Mouse (Mus musculus): ENCODE measurements around the gene Cacna1i. TPM values are rescaled to one million over a fixed set of nuclear protein-coding genes. Genes with fewer than 3 reads are reported as not detected.
A peak's percentile ranks its signal among the peaks of the same experiment; 100 is the strongest.

The Cacna1i gene
- polyA plus RNA-seq, 1 experiment from 2014 or later, result 0.06 TPM

- H3K27ac ChIP-seq, result no peak overlapping the region
- no peak overlapping the region for H3K4me3 ChIP-seq
- peaks cover 10% of the 10 kb centered on the region; the same call in 1 of the 2 replicates for H3K4me1 ChIP-seq
- WGBS, result 57% methylated on average over 2 of the region's 2 CpGs
- no peak for ATAC-seq (ENCODE audit: insufficient number of reproducible peaks, low FRiP score, low TSS enrichment, low read depth)
- no peaks in the 10 kb centered on the region for H3K9me3 ChIP-seq
- no peaks in the 10 kb centered on the region for H3K36me3 ChIP-seq
- no peak overlapping the region for H3K4me2 ChIP-seq
- no peak overlapping the region for H3K9ac ChIP-seq
- no peaks in the 10 kb centered on the region for H3K27me3 ChIP-seq
Observed at GRCm38 (mm10) chr15:80418146-80418545, 131.1 kb downstream of the Cacna1i start.

DNA sequence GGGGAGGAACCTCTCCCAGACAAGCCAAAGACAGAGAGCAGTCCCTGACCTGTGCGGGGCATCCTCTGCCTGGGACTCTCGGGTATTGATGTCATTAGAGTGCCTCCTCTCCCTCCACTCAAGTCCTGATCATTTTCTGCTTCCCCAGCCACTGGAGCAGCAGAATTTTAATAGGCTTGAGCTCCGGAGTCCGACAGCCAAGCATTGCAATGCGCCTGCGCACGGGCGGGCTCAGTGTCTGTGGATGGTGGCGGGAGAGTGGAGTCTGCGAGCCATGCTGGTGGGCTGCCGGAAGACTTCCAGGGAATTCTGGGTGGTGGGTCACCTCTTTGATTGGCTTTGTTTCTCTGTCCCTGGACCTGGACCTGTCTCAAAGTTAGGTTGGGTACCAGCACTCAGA is 143.3 kb downstream of the Cacna1i start:
- H3K9ac ChIP-seq, result no peak overlapping the region
- no peaks in the 10 kb centered on the region for H3K4me1 ChIP-seq
- no peak overlapping the region for H3K4me3 ChIP-seq
- H3K27ac ChIP-seq, result no peak overlapping the region
- no peaks in the 10 kb centered on the region for H3K27me3 ChIP-seq
- no peaks in the 10 kb centered on the region for H3K36me3 ChIP-seq
- no peaks in the 10 kb centered on the region for H3K9me3 ChIP-seq
- 70% methylated on average over 11 of the region's 11 CpGs for WGBS
- H3K4me2 ChIP-seq, result no peak overlapping the region
- no peak for ATAC-seq (ENCODE audit: insufficient number of reproducible peaks, low FRiP score, low TSS enrichment, low read depth)

- 74% methylated on average over 5 of the region's 5 CpGs for WGBS
- H3K27ac ChIP-seq, result no peak overlapping the region
- no peak overlapping the region for H3K4me2 ChIP-seq
- no peak overlapping the region for H3K4me3 ChIP-seq
- H3K36me3 ChIP-seq, result no peaks in the 10 kb centered on the region
- H3K4me1 ChIP-seq, result peaks cover 11% of the 10 kb centered on the region; the same call in 1 of the 2 replicates
- no peaks in the 10 kb centered on the region for H3K27me3 ChIP-seq
- no peak overlapping the region for H3K9ac ChIP-seq
- no peak for ATAC-seq (ENCODE audit: insufficient number of reproducible peaks, low FRiP score, low TSS enrichment, low read depth)
- no peaks in the 10 kb centered on the region for H3K9me3 ChIP-seq
Observed at GRCm38 (mm10) chr15:80436961-80437360, 149.9 kb downstream of the Cacna1i start.

GRCm38 (mm10) chr15:80437996-80438395 is 151.0 kb downstream of the Cacna1i start:
- no peak overlapping the region for H3K4me3 ChIP-seq
- no peaks in the 10 kb centered on the region for H3K27me3 ChIP-seq
- no peak overlapping the region for H3K9ac ChIP-seq
- peak overlapping the region; percentile 34 for H3K27ac ChIP-seq
- H3K4me1 ChIP-seq, result peaks cover 11% of the 10 kb centered on the region; the same call in 1 of the 2 replicates
- WGBS, result 69% methylated on average over 9 of the region's 9 CpGs
- H3K9me3 ChIP-seq, result no peaks in the 10 kb centered on the region
- no peak for ATAC-seq (ENCODE audit: insufficient number of reproducible peaks, low FRiP score, low TSS enrichment, low read depth)
- no peak overlapping the region for H3K4me2 ChIP-seq
- no peaks in the 10 kb centered on the region for H3K36me3 ChIP-seq

GRCm38 (mm10) chr15:80438423-80438822 is 151.4 kb downstream of the Cacna1i start:
- no peak overlapping the region for H3K4me3 ChIP-seq
- no peaks in the 10 kb centered on the region for H3K27me3 ChIP-seq
- no peak overlapping the region for H3K4me2 ChIP-seq
- no peaks in the 10 kb centered on the region for H3K36me3 ChIP-seq
- H3K9ac ChIP-seq, result no peak overlapping the region
- peak; percentile 27; the same call in 1 of the 2 replicates for ATAC-seq (ENCODE audit: insufficient number of reproducible peaks, low FRiP score, low TSS enrichment, low read depth)
- 52% methylated on average over 9 of the region's 9 CpGs for WGBS
- no peaks in the 10 kb centered on the region for H3K9me3 ChIP-seq
- peak overlapping the region; percentile 34 for H3K27ac ChIP-seq
- peaks cover 11% of the 10 kb centered on the region; the same call in 1 of the 2 replicates for H3K4me1 ChIP-seq

DNA sequence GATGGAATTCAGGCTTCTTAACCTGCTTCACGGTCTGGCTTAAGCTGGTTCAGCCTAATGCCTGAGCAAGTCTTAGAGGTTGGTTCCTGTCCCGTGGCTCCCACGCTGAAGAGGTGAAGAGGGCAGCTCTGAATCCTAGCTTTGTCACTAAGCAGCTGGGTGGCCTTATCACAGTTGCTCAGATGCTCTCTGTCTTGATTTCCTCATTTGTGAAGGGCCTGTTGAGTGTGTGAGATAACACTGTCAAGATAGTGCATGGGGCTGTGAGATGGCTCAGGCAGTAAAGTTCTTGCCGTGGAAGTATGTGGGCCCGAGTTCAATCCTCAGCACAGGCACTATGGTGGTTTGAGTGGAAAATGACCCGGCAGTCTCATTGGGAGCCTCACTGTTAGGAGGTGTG is 153.2 kb downstream of the Cacna1i start:
- H3K9ac ChIP-seq, result no peak overlapping the region
- H3K27ac ChIP-seq, result no peak overlapping the region
- WGBS, result 82% methylated on average over 6 of the region's 6 CpGs
- H3K36me3 ChIP-seq, result no peaks in the 10 kb centered on the region
- ATAC-seq (ENCODE audit: insufficient number of reproducible peaks, low FRiP score, low TSS enrichment, low read depth), result no peak
- H3K27me3 ChIP-seq, result no peaks in the 10 kb centered on the region
- no peaks in the 10 kb centered on the region for H3K9me3 ChIP-seq
- peaks cover 11% of the 10 kb centered on the region; the same call in 1 of the 2 replicates for H3K4me1 ChIP-seq
- H3K4me2 ChIP-seq, result no peak overlapping the region
- no peak overlapping the region for H3K4me3 ChIP-seq

DNA sequence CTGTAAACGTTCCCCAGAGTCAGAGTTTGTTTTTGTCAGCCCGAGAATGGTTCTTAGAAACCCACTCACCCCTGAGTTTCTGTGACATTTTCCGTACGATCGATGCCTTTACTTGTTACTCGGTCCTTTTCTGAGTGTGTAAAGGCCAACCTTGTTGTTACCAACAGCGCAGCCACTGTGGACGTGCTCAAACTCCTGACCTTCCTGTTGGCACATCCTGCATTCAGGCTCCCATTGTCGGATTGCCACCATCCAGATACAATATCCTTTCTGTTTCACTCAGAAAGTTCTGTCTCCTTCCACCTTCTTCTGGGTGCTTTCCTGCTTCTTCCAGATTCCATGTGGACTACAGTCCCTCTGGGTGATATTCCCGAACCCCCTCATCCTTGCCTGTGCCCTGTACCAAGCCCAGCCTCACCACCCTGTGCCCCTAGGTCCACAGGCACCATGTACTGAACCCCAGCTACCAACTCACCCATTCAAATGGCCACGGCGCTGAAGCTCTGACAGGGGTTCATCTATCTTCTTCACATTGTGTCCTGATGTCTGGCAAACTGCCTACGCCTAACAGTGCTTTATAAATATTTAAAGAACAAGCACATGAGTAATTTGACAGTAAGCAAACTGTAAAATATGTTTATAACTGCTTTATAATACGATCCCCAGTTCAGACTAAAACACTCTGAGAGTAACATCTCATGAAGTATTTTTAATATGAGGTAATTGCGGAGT is 159.1 kb downstream of the Cacna1i start:
- Histone ChIP-seq H3K9me3 (no peaks in the 10 kb centered on the region), H3K9ac (no peak overlapping the region), H3K4me1 (no peaks in the 10 kb centered on the region), H3K4me3 (no peak overlapping the region), H3K4me2 (no peak overlapping the region), H3K27ac (no peak overlapping the region), H3K27me3 (no peaks in the 10 kb centered on the region), H3K36me3 (no peaks in the 10 kb centered on the region)
- WGBS, result 81% methylated on average over 15 of the region's 15 CpGs
- ATAC-seq (ENCODE audit: insufficient number of reproducible peaks, low FRiP score, low TSS enrichment, low read depth), result no peak

Other genes with a start within 250 kb of the Cacna1i start
- 10.4 and 12.0 TPM in 2 replicates for gene Syngr1, start 195.9 kb upstream of the Cacna1i start, polyA plus RNA-seq (2015; fragmentation: Nextera tagmentation; extraction: Ambion mirVana)
- gene Rpl3, start 195.4 kb upstream of the Cacna1i start, polyA plus RNA-seq (2015; fragmentation: Nextera tagmentation; extraction: Ambion mirVana), result 1,003 and 1,080 TPM in 2 replicates
- 33.8 and 34.7 TPM in 2 replicates for gene Tab1, start 154.1 kb upstream of the Cacna1i start, polyA plus RNA-seq (2015; fragmentation: Nextera tagmentation; extraction: Ambion mirVana)
- gene Mgat3, start 113.5 kb upstream of the Cacna1i start, polyA plus RNA-seq (2015; fragmentation: Nextera tagmentation; extraction: Ambion mirVana), result 3.4 and 3.5 TPM in 2 replicates
- 25.6 and 27.7 TPM in 2 replicates for gene Mief1, start 53.2 kb upstream of the Cacna1i start, polyA plus RNA-seq (2015; fragmentation: Nextera tagmentation; extraction: Ambion mirVana)
- gene AC140267.1, start 51.4 kb upstream of the Cacna1i start, polyA plus RNA-seq (2015; fragmentation: Nextera tagmentation; extraction: Ambion mirVana), result not detected in 2 replicates
- 145 and 160 TPM in 2 replicates for gene Atf4, start 32.1 kb upstream of the Cacna1i start, polyA plus RNA-seq (2015; fragmentation: Nextera tagmentation; extraction: Ambion mirVana)
- gene Rps19bp1, start 22.9 kb upstream of the Cacna1i start, polyA plus RNA-seq (2015; fragmentation: Nextera tagmentation; extraction: Ambion mirVana), result 47.9 and 57.0 TPM in 2 replicates